Mouse (Mus musculus): ENCODE results near the gene Ggt5. TPM values are rescaled to one million over a fixed set of nuclear protein-coding genes. Genes with fewer than 3 reads are reported as not detected.

Gene Ggt5
- 10 to 100 TPM; 10.8 to 13.1 TPM for total RNA-seq (2021)
- long read RNA-seq, experiment 1, full-length matches to known transcripts = 2 of 4 reads
- long read RNA-seq, experiment 1, partial matches to known transcripts = 0 of 4 reads
- long read RNA-seq, experiment 1, other reads (novel, unspliced or antisense) = 2 of 4 reads
- long read RNA-seq, experiment 2, full-length matches to known transcripts = 2 of 6 reads
- long read RNA-seq, experiment 2, partial matches to known transcripts = 1 of 6 reads
- long read RNA-seq, experiment 2, other reads (novel, unspliced or antisense) = 3 of 6 reads

- DNase-seq (ENCODE audit: low spot score in 2 of 2) = peak in 1 of 2 experiments; percentile 78
These were observed at the start of gene Ggt5 for GRCm38 (mm10) chr10:75589129-75589528. Gene Ggt5 (plus strand): TSS chr10:75589340.

- DNase-seq (ENCODE audit: low spot score in 2 of 2) = no peak
These were observed 41.2 kb upstream of the Ggt5 start for GRCm38 (mm10) chr10:75547901-75548300.

GRCm38 (mm10) chr10:75548486-75548885 is 40.7 kb upstream of the Ggt5 start:
- DNase-seq (ENCODE audit: low spot score in 2 of 2) = no peak

GRCm38 (mm10) chr10:75549886-75550285 is 39.3 kb upstream of the Ggt5 start:
- DNase-seq (ENCODE audit: low spot score in 2 of 2) = no peak

GRCm38 (mm10) chr10:75551175-75551574 is 38.0 kb upstream of the Ggt5 start:
- DNase-seq (ENCODE audit: low spot score in 2 of 2) = no peak

GRCm38 (mm10) chr10:75552106-75552505 is 37.0 kb upstream of the Ggt5 start:
- no peak for DNase-seq (ENCODE audit: low spot score in 2 of 2)

GRCm38 (mm10) chr10:75552701-75553450 is 36.3 kb upstream of the Ggt5 start:
- no peak for DNase-seq (ENCODE audit: low spot score in 2 of 2)

GRCm38 (mm10) chr10:75554090-75554489 is 35.0 kb upstream of the Ggt5 start:
- no peak for DNase-seq (ENCODE audit: low spot score in 2 of 2)

GRCm38 (mm10) chr10:75555557-75555956 is 33.6 kb upstream of the Ggt5 start:
- no peak for DNase-seq (ENCODE audit: low spot score in 2 of 2)

- DNase-seq (ENCODE audit: low spot score in 2 of 2) = no peak
These were observed 33.1 kb upstream of the Ggt5 start for GRCm38 (mm10) chr10:75556026-75556425.

GRCm38 (mm10) chr10:75558515-75558914 is 30.6 kb upstream of the Ggt5 start:
- no peak for DNase-seq (ENCODE audit: low spot score in 2 of 2)

- DNase-seq (ENCODE audit: low spot score in 2 of 2) = no peak
These were observed 30.0 kb upstream of the Ggt5 start for GRCm38 (mm10) chr10:75559041-75559675.

GRCm38 (mm10) chr10:75559676-75560548 is 29.2 kb upstream of the Ggt5 start, which contains the start of gene Lrrc75b:
Gene Lrrc75b (minus strand): TSS chr10:75560330.
- peak in 1 of 2 experiments; percentile 48 for DNase-seq (ENCODE audit: low spot score in 2 of 2)

GRCm38 (mm10) chr10:75560549-75560899 is 28.6 kb upstream of the Ggt5 start:
- DNase-seq (ENCODE audit: low spot score in 2 of 2) = no peak

GRCm38 (mm10) chr10:75561071-75561654 is 28.0 kb upstream of the Ggt5 start, which contains the start of gene Ggt1:
Gene Ggt1 (plus strand): TSS chr10:75561604.
- no peak for DNase-seq (ENCODE audit: low spot score in 2 of 2)

- DNase-seq (ENCODE audit: low spot score in 2 of 2) = no peak
These were observed 26.5 kb upstream of the Ggt5 start for GRCm38 (mm10) chr10:75562596-75562995.

GRCm38 (mm10) chr10:75564687-75565265 is 24.4 kb upstream of the Ggt5 start:
- no peak for DNase-seq (ENCODE audit: low spot score in 2 of 2)

- DNase-seq (ENCODE audit: low spot score in 2 of 2) = no peak
These were observed 23.7 kb upstream of the Ggt5 start for GRCm38 (mm10) chr10:75565436-75565835.

- no peak for DNase-seq (ENCODE audit: low spot score in 2 of 2)
These were observed 23.2 kb upstream of the Ggt5 start for GRCm38 (mm10) chr10:75565906-75566305.

GRCm38 (mm10) chr10:75566321-75566720 is 22.8 kb upstream of the Ggt5 start:
- no peak for DNase-seq (ENCODE audit: low spot score in 2 of 2)

Data from gastrocnemius, postnatal 4 days (tissue).